Mouse (Mus musculus): ENCODE measurements around the gene Gm5129.

Gene Gm5129

DNA sequence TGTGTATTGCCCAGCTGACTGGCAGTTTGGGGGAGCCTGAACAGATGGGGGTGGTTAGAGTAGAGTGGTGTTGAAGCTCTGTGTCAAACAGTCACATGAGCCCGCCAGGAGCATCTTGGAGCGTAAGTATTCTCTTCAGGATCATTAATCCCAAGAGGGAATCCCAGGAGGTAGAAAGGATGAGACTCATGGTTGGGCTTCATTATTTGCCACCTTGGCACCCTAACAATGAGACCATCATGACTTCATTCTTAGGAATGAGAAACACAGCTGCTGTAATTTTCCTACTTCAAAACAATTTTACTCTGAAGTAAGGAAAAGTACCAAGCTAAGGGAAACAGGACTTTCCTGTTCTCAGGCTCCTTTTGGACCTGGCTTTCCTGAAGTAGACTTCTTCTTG, 10.4 kb downstream of the Gm5129 start:
- DNase-seq (ENCODE audit: low read depth, low spot score): no peak

GRCm38 (mm10) chr5:29721159-29721558, 14.6 kb downstream of the Gm5129 start:
- no peak for DNase-seq (ENCODE audit: low read depth, low spot score)

GRCm38 (mm10) chr5:29712906-29713305, 22.8 kb downstream of the Gm5129 start:
- DNase-seq (ENCODE audit: low read depth, low spot score): no peak

- DNase-seq (ENCODE audit: low read depth, low spot score): no peak
Observed at GRCm38 (mm10) chr5:29711631-29712030, 24.1 kb downstream of the Gm5129 start.

- no peak for DNase-seq (ENCODE audit: low read depth, low spot score)
Observed at GRCm38 (mm10) chr5:29708258-29708657, 27.5 kb downstream of the Gm5129 start.

DNA sequence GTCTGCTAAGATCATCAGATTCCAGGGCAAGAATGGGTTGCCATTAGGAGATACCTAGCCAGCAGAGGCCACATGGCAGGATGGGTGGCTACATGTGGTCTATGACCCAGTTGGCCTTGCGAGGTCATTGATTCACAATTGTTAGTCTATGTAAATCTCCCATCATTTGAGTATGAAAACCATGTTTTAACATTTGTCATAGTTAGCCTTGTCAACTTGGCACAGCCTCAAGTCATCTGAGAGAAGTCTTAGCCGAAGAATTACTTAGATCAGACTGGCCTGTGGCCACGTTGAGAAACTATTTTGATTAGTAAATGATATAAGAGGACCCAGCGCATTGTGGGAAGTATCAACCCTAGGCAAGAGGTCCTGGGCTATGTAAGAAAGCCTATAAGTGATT, 28.5 kb downstream of the Gm5129 start:
- DNase-seq (ENCODE audit: low read depth, low spot score): no peak

DNA sequence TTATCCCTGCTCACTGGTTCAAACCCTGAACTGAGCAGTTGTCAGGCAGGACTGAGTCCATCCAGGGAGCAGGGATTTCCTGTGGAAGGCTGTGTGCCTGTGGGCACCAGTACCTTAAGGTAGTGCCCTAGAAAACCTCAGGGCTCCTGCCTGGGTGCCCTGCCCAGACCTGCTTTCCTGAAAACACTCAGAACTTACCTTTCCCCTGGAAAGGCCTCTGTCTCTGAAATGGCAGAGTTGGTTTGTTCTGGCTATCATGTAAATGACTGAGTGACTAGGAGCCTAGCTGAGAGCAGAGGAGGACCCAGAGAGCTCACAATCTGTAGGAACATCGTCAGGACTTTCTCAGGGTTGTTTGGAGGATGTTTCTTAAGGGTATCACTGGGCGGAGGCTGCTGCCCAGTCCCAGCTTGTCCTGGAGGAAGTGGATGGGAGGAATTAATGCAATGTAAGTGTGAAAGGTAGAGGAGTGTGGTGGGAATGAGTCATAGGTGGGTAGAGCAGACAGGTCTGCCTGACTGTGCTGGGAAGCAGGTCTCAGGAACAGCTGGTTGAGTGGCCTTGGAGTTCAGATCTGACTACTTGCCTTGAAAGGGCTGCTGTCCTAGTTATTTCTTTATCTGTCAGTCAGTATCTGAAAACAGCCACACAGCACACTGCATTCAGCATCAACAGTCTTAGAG, 36.1 kb downstream of the Gm5129 start:
- DNase-seq (ENCODE audit: low read depth, low spot score): no peak

DNA sequence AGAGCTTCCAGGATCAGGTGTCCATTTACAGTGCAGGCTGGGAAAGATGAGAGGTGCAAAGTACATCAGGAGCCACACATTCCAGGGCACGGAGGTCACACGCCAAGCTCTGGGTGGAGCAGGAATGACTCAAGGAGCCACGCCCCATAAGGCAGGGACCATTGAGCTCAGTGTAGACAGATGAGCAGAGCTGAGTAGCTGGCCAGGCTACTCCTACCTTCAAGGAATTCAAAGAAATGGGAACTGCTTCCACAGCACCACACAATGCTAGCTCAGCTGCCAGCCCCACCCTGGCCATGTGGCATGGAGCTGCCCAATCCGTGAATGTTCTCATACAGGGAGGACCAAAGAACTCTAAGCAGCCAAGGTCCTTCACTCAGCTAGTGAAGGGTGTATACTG, 37.2 kb downstream of the Gm5129 start:
- no peak for DNase-seq (ENCODE audit: low read depth, low spot score)

DNA sequence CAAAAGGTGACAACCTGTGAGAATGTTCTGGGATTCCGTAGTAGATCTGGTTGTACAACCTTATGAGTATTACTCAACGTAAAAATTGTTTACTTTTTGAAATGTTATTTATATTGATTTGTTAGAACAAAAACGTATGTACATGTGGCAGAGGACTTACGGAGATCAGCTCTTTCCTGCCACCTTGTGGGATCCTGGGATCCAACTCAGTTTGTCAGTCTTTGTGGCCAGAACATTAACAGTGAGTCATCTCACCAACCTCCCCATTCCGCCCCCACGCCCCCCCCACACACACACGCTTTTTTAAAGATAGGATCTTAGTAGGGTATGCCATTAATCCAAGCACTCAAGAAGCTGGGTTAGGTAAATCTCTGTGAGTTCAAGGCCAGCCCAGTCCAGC, 47.4 kb downstream of the Gm5129 start:
- no peak for DNase-seq (ENCODE audit: low read depth, low spot score)

GRCm38 (mm10) chr5:29687671-29688070, 48.1 kb downstream of the Gm5129 start:
- DNase-seq (ENCODE audit: low read depth, low spot score): no peak

Data from brain, embryonic 18.5 days (tissue).